Mouse (Mus musculus): Measurements from ENCODE around the gene Chic2. TPM values are rescaled to one million over a fixed set of nuclear protein-coding genes. Genes with fewer than 3 reads are reported as not detected.

The Chic2 gene
- polyA plus RNA-seq (2012; rRNA removed): 3.2 and 4.2 TPM in 2 replicates

GRCm38 (mm10) chr5:75044310-75044904 is at the start of gene Chic2:
Chic2 (minus strand) TSS chr5:75044774.
- Histone ChIP-seq H3K4me3 (ENCODE audit: extremely low read depth, insufficient read depth, insufficient read length) (peak within 1 kb of the TSS; percentile 93), H3K4me1 (ENCODE audit: control insufficient read depth, insufficient read depth, insufficient read length) (no peaks in the 10 kb centered on the region; the same call in 1 of the 2 replicates), H3K27me3 (ENCODE audit: control insufficient read depth, insufficient read depth, low read length) (no peaks in the 10 kb centered on the region), H3K36me3 (ENCODE audit: control insufficient read depth, insufficient read depth, low read length) (no peaks in the 10 kb centered on the region), H3K27ac (ENCODE audit: insufficient read depth, low read length) (peak within 1 kb of the TSS; percentile 89)
- TF ChIP-seq POLR2A (IDR thresholded peaks at IDR 0.05; ENCODE audit: low read depth, low read length) (no peak; the same call in none of the 2 replicates), CTCF (IDR thresholded peaks at IDR 0.05; ENCODE audit: extremely low read depth, insufficient read depth, insufficient read length, insufficient replicate concordance) (no peak)
- 2% methylated on average over 68 of the region's 90 CpGs for WGBS
- DNase-seq (ENCODE audit: low read depth in 1 of 2, low spot score in 2 of 2): peak; percentile 42 to 73

GRCm38 (mm10) chr5:75085906-75086305 is 41.3 kb upstream of the Chic2 start:
- no peaks in the 10 kb centered on the region for H3K36me3 ChIP-seq (ENCODE audit: control insufficient read depth, insufficient read depth, low read length)
- no peak for DNase-seq (ENCODE audit: low read depth in 1 of 2, low spot score in 2 of 2)
- no peak overlapping the region for H3K4me3 ChIP-seq (ENCODE audit: extremely low read depth, insufficient read depth, insufficient read length)
- no peak overlapping the region for H3K27ac ChIP-seq (ENCODE audit: insufficient read depth, low read length)
- H3K27me3 ChIP-seq (ENCODE audit: control insufficient read depth, insufficient read depth, low read length): peaks cover 34% of the 10 kb centered on the region
- 43% methylated on average over 4 of the region's 4 CpGs for WGBS
- TF ChIP-seq CTCF (IDR thresholded peaks at IDR 0.05; ENCODE audit: extremely low read depth, insufficient read depth, insufficient read length, insufficient replicate concordance): no peak
- H3K4me1 ChIP-seq (ENCODE audit: control insufficient read depth, insufficient read depth, insufficient read length): peaks cover 2% of the 10 kb centered on the region; the same call in 1 of the 2 replicates

GRCm38 (mm10) chr5:75085521-75085875 is 40.9 kb upstream of the Chic2 start:
- H3K36me3 ChIP-seq (ENCODE audit: control insufficient read depth, insufficient read depth, low read length): no peaks in the 10 kb centered on the region
- TF ChIP-seq POLR2A (IDR thresholded peaks at IDR 0.05; ENCODE audit: low read depth, low read length): no peak
- no peak for TF ChIP-seq CTCF (IDR thresholded peaks at IDR 0.05; ENCODE audit: extremely low read depth, insufficient read depth, insufficient read length, insufficient replicate concordance)
- DNase-seq (ENCODE audit: low read depth in 1 of 2, low spot score in 2 of 2): no peak
- peaks cover 2% of the 10 kb centered on the region; the same call in 1 of the 2 replicates for H3K4me1 ChIP-seq (ENCODE audit: control insufficient read depth, insufficient read depth, insufficient read length)
- no peak overlapping the region for H3K27ac ChIP-seq (ENCODE audit: insufficient read depth, low read length)
- H3K4me3 ChIP-seq (ENCODE audit: extremely low read depth, insufficient read depth, insufficient read length): no peak overlapping the region
- H3K27me3 ChIP-seq (ENCODE audit: control insufficient read depth, insufficient read depth, low read length): peaks cover 35% of the 10 kb centered on the region
- 10% methylated on average over 17 of the region's 17 CpGs for WGBS

- Histone ChIP-seq H3K4me3 (ENCODE audit: extremely low read depth, insufficient read depth, insufficient read length) (no peak overlapping the region), H3K27ac (ENCODE audit: insufficient read depth, low read length) (no peak overlapping the region), H3K27me3 (ENCODE audit: control insufficient read depth, insufficient read depth, low read length) (peaks cover 36% of the 10 kb centered on the region), H3K36me3 (ENCODE audit: control insufficient read depth, insufficient read depth, low read length) (no peaks in the 10 kb centered on the region), H3K4me1 (ENCODE audit: control insufficient read depth, insufficient read depth, insufficient read length) (peaks cover 2% of the 10 kb centered on the region; the same call in 1 of the 2 replicates)
- WGBS: 8% methylated on average over 25 of the region's 25 CpGs
- DNase-seq (ENCODE audit: low read depth in 1 of 2, low spot score in 2 of 2): no peak
- TF ChIP-seq CTCF (IDR thresholded peaks at IDR 0.05; ENCODE audit: extremely low read depth, insufficient read depth, insufficient read length, insufficient replicate concordance) (no peak), POLR2A (IDR thresholded peaks at IDR 0.05; ENCODE audit: low read depth, low read length) (no peak)
Measured at GRCm38 (mm10) chr5:75084871-75085520, 40.4 kb upstream of the Chic2 start.

- H3K27ac ChIP-seq (ENCODE audit: insufficient read depth, low read length): no peak overlapping the region
- H3K36me3 ChIP-seq (ENCODE audit: control insufficient read depth, insufficient read depth, low read length): no peaks in the 10 kb centered on the region
- no peak for DNase-seq (ENCODE audit: low read depth in 1 of 2, low spot score in 2 of 2)
- H3K4me3 ChIP-seq (ENCODE audit: extremely low read depth, insufficient read depth, insufficient read length): no peak overlapping the region
- peaks cover 2% of the 10 kb centered on the region; the same call in 1 of the 2 replicates for H3K4me1 ChIP-seq (ENCODE audit: control insufficient read depth, insufficient read depth, insufficient read length)
- 12% methylated on average over 8 of the region's 8 CpGs for WGBS
- TF ChIP-seq POLR2A (IDR thresholded peaks at IDR 0.05; ENCODE audit: low read depth, low read length) (no peak), CTCF (IDR thresholded peaks at IDR 0.05; ENCODE audit: extremely low read depth, insufficient read depth, insufficient read length, insufficient replicate concordance) (no peak)
- peaks cover 36% of the 10 kb centered on the region for H3K27me3 ChIP-seq (ENCODE audit: control insufficient read depth, insufficient read depth, low read length)
Measured at GRCm38 (mm10) chr5:75084393-75084870, 39.9 kb upstream of the Chic2 start.

GRCm38 (mm10) chr5:75083591-75084392 is 39.2 kb upstream of the Chic2 start:
- no peaks in the 10 kb centered on the region for H3K36me3 ChIP-seq (ENCODE audit: control insufficient read depth, insufficient read depth, low read length)
- H3K4me3 ChIP-seq (ENCODE audit: extremely low read depth, insufficient read depth, insufficient read length): no peak overlapping the region
- TF ChIP-seq CTCF (IDR thresholded peaks at IDR 0.05; ENCODE audit: extremely low read depth, insufficient read depth, insufficient read length, insufficient replicate concordance) (no peak), POLR2A (IDR thresholded peaks at IDR 0.05; ENCODE audit: low read depth, low read length) (no peak)
- 7% methylated on average over 27 of the region's 27 CpGs for WGBS
- no peak for DNase-seq (ENCODE audit: low read depth in 1 of 2, low spot score in 2 of 2)
- H3K27ac ChIP-seq (ENCODE audit: insufficient read depth, low read length): no peak overlapping the region
- H3K27me3 ChIP-seq (ENCODE audit: control insufficient read depth, insufficient read depth, low read length): peaks cover 36% of the 10 kb centered on the region
- peaks cover 2% of the 10 kb centered on the region; the same call in 1 of the 2 replicates for H3K4me1 ChIP-seq (ENCODE audit: control insufficient read depth, insufficient read depth, insufficient read length)

Data from spleen, adult 2 months (tissue).